Mouse (Mus musculus): ENCODE data around the gene Pla2g6. TPM values are rescaled to one million over a fixed set of nuclear protein-coding genes. Genes with fewer than 3 reads are reported as not detected.

Gene Pla2g6
- total RNA-seq, 2 experiments from 2014 or later = 4.6 to 4.9 TPM

DNA sequence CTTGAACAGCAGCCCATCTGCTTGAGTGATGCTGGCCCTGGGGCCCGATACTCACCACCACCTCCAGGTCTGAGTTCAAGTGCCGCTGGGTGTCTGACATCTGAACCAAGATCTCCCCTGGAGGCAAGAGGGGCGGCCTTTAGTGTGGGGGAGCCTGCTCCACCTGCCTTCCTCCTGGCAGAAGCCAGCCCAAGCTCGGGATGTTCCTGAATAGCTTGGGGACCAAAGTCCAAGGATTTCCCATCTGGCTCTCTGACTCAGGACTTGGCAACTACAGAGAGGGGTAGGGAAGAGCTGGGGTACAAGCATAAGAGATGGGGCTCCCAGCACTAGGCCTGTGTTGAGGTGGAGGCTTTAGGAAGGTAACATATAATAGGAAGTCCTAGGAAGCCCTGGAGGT, 44.8 kb downstream of the Pla2g6 start:
- ATAC-seq (replicated peaks; ENCODE audit: low FRiP score, poor library complexity, severe bottlenecking) = no peak

DNA sequence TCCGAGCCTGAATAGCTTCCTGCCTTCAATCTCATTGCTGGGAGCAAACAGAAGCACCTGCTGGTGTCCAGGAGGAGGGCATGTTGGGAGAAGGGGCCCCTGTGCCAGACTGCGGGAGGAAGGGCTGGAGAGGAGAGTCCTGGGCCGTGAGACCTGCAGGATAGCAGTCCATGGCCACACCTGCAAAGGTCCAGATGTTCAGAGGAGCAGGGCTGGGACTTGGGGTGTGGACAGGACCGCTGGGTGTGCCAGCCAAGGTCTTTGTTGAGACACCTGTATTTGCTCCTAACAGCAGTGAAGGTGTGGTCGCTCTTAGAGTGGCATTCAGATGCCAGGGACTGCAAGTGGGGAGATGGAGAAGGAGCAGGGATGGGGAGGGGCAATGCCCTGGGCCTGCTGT, 45.8 kb downstream of the Pla2g6 start:
- ATAC-seq (replicated peaks; ENCODE audit: low FRiP score, poor library complexity, severe bottlenecking) = no peak

DNA sequence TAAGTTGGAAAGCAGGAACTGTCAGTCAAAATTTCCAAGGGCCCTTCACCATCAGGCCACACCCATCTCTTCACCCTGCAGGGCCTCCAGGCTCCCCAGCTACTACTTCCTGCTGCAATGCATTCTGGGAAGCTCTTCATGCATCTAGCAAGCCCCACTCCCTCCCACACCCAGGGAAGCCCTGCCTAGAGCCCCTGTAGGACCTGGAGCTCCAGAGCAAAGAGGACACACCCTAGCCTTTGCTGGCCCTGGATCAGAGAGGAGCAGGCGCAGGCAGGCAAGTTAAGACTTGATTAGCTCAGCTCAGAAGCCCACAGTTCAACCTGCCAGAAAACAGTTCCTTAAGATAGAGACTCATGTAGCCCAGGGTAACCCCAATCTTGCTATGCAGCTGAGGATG, 46.8 kb downstream of the Pla2g6 start:
- no peak for ATAC-seq (replicated peaks; ENCODE audit: low FRiP score, poor library complexity, severe bottlenecking)

DNA sequence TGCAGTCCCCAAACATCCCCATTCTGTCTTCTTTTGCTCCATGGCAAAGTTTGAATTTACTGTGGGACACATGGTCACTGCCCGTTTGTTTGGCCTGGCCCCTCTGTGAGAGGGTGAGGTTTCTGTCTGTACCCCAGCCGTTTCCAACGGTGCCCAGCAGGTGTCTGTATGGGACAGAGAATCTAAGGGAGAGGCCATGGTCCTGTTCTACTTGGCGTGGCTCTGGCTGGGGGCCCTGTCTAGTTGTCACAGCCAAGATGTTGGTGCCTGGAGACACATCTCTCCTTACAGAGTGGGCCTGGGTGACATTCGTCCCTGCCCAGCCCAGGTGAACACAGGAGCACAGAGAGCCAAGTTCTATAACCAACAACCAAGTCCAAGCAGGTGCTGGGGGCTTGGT, 47.3 kb downstream of the Pla2g6 start:
- no peak for ATAC-seq (replicated peaks; ENCODE audit: low FRiP score, poor library complexity, severe bottlenecking)

DNA sequence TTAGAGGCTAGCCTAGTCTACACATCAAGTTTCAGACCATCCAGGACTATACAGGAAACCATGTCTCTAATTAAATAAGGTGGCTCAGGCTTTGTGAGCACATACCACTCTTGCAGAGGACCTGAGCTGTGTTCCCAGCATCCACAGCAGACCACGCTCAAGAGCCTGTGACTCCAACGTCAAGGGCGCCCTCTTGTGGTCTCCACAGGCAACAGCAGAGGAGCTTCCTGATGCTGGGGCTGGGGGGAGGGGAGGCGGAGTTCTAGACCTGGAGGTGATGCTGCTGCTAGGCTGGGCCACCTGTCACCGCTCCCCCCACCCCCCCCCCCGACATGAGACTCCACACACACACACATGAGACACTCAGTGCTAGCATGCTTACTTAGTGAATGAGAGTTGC, 48.0 kb downstream of the Pla2g6 start:
- no peak for ATAC-seq (replicated peaks; ENCODE audit: low FRiP score, poor library complexity, severe bottlenecking)

DNA sequence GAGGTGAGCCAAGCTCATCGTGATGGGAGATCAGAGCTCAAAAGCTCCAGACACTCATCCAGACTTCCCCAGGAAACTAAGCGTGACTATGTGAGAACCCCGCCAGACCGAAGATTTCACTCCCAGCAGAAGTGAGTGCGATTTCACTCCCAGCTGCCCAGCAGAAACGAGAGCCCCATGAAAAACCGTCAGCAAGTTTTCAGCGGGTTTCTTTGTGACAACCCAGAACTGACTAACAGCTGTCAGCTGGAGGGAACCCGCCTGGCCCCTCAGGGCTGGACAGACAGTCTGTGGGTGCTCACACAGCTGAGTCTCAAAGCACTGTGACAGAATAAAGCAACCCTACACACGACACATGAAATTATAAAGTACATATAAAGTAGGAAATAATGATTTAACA, 50.5 kb downstream of the Pla2g6 start:
- no peak for ATAC-seq (replicated peaks; ENCODE audit: low FRiP score, poor library complexity, severe bottlenecking)

DNA sequence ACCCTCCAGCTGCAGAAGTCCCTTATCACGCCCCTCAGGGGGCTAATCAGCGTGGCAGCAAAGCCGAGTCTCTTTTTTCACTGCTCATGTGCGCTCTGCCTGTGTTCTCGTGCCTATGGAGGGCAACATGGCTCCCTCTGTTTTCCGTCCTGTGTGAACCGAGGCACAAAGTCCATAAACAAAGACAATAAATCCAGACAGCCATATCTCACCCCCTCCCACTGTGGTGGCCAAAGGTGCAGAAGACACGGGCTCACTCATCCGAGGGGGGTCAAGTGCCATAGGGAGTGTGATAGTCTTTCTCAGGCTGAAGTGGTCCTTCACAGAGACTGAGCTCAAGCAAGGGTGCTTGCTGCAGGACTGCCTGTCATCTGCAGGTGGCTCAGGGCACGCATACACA, 55.2 kb downstream of the Pla2g6 start:
- no peak for ATAC-seq (replicated peaks; ENCODE audit: low FRiP score, poor library complexity, severe bottlenecking)

DNA sequence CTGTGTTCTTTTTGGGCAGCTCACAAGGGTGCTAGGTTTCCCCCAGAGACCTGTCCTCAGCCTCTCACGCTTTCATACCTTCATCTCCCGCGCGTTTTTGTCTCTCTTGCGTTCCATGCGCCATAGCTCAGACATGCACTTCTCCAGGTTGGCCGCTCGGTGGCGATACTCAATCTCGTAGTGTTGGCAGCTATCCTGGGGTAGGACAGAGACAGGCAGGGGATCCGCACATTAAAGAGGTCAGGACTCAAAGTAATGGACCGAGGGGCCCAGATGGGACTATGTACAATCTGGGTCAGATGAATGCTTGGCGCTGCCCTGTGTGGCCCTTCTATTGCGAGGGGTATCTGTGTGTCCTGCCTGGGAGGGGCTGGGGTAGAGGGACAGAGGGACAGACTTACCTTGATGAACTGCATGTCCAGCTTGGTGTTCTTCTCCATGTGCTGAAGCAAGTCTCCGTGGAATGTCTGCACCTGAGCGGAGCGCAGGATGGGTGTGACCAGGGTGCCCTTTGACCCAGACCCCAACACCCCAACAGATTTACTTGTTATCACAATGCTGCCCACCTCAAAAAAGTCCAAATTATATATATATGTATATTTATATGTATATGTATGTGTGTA, 57.0 kb downstream of the Pla2g6 start:
- no peak for ATAC-seq (replicated peaks; ENCODE audit: low FRiP score, poor library complexity, severe bottlenecking)

DNA sequence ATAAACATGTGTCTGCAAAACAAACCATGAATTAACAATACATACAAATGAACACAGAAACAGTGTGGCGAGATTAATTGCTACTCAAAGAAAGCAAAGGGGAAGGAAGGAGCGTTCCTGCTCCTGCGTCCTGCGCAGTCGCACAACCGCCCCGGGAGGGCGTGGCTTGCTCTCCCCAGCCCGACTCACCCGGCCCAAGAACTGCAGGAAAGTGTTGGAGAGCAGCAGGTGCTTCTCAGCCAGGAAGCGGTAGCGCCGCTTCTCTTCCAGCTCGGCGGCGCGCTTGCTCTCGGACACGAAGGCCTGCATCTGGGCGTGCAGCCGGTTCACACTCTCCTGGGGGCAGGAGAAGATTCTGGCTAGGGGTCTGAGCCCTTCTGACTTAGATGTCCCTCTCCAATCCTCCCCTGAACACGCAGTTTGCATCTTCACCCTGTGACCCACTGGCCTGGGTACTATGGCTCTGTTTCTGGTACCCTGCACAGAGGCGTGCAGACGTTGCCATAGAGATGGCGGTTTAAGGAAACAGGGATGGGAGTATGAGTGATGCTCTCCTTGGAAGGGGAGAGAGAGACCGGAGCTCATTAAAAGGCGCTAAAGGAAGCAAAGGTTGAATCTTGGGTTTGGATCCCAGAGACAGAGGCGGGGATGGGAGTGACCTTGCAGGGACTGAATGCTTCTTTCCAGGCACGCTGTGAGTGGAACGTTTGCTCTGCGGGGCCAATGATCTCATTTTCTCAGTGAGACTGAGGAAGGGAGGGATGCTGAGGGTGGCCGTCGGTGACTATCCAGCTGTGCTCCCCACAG, 57.7 kb downstream of the Pla2g6 start:
- no peak for ATAC-seq (replicated peaks; ENCODE audit: low FRiP score, poor library complexity, severe bottlenecking)

DNA sequence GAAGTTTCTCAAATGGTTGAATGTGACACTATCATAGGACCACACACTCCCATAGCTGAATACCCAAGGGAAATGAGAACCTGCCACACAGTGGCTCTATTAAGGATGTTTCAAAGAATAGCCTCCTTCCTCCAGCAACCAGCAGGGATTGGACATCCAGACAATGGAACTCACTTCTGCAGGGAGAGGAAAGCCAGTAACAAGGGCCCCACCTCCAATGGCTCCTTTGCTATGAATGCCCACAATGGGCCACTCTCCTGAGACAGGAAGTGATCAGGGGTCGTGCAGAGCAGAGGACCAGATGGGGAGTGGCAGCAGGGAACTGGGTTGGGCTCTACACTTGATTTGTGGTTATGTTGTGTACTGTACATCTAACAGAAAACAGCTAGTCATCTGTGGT, 59.7 kb downstream of the Pla2g6 start:
- ATAC-seq (replicated peaks; ENCODE audit: low FRiP score, poor library complexity, severe bottlenecking) = no peak

DNA sequence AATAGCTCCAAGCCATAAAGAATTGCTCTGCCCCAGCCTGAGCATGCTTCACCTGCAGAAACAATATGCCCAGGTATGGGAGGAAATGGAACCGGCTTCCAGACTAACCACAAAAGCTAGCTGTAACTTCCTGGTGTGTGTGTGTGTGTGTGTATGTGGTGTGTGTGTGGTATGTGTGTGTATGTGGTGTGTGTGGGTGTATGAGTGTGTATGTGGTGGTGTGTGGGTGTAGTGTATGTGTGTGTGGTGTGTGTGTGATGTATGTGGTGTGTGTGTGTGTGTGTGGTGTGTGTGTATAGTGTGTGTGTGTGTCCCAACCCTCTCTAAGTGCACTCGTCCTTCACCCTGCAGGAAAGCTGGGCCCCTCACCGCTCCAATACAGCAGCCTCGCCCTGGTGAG, 62.8 kb downstream of the Pla2g6 start:
- no peak for ATAC-seq (replicated peaks; ENCODE audit: low FRiP score, poor library complexity, severe bottlenecking)

DNA sequence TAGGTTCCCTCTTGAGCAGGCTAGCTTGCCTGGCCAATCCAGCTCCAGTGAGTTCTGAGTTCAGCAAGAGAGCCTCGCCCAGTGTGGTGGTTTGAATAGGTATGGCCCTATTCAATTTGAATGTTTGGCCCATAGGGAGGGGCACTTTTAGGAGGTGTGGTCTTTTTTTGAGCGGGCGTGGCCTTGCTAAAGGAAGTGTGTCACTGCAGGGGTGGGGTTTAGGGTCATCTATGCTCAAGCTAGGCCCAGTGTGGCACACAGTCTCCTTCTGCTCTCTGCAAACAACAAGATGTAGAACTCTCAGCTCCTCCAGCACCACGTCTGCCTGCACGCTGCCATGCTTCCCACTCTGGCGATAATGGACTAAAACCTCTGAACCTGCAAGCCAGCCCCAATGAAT, 64.5 kb downstream of the Pla2g6 start:
- no peak for ATAC-seq (replicated peaks; ENCODE audit: low FRiP score, poor library complexity, severe bottlenecking)

DNA sequence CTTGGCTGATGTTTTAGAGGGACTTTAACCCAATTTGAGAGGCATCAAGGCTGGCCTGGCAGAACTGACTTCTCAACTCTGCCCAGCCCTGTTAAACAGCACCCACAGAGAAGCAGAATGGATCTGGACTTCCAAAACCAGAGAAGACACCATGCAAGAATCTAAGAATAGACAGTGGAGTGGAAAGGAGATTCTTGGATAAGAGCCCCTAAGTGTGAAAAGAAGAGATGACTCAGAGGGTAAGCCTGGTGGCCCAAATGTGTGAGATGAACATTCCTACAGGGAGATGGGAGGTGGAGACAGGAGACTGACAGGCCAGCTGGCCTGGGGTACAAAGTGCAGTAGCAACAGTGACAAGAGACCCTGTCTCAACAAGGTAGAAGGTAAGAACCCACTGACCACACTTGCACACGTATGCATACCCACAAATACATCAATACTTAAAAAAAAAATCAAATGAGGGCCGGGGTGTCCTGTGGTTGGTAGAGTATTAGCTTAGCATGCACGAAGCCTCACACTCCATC, 65.3 kb downstream of the Pla2g6 start:
- ATAC-seq (replicated peaks; ENCODE audit: low FRiP score, poor library complexity, severe bottlenecking) = no peak

DNA sequence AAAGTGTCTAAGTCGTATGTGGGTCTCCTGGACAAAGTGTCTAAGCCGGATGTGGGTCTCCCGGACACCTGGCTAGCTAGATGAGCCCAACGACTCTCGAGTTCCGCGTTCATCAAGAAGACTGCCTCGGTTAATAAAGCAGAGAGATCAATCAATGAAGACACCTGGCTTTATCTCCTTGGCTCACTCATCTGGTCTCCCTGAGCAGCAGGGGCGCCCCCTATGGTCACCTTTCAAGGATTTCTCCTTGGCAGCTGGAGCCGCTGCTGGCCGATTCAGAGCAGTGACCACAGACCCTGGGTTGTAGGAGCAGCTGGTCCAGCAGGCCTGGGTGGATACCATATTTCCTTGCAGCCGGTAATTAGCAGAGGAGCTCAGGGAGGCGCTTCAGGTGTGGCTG, 65.8 kb downstream of the Pla2g6 start:
- no peak for ATAC-seq (replicated peaks; ENCODE audit: low FRiP score, poor library complexity, severe bottlenecking)

DNA sequence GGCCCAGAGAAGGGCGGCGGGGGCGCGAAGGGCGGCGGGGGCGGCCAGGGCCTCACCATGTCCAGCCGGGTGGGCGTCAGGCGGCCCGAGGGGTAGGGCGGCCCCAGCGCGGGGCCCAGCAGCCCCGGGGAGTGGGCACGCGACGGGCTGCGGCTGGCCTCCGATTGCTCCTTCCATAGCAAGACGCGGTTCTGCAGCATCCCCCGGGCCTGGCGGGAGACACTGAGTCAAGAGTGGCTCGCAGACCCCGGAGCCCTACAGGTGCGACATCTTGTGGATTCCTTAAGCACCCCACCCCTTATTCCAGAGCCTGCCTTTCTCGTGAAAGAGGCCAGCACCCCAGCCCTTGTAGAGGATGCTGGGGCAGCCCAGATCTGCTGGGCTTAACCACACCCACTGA, 66.4 kb downstream of the Pla2g6 start:
- ATAC-seq (replicated peaks; ENCODE audit: low FRiP score, poor library complexity, severe bottlenecking) = no peak

DNA sequence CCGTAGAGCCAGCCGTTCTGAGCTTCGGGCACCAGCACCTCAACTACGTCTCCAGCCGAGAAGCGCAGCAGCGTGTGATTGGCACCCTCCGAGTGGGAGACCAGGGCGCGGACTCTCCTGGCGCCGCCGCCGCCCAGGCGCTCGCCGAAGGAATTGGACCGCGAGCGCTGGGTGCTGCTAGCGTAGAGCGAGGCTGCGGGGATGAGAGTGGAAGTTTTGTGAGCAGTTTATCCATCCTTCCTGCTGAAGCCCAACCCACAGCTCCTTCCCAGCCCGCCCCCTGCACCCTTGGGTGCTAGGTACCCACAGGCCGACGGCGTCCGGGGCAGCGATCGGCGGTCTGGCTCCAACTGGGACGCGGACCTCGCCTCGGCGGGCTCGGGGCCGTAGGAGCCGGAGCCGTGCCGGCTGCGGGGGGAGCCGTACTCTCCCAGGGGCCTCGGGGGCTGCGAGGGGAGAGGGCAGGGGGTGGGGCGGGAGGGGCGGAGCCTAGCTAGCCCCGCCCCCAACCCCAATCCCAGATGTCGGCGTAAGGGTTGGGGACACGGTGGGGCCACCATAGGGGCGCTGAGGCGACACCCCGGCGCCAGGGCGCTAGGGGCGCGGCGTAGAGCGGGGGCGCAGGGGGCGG, 67.0 kb downstream of the Pla2g6 start:
- no peak for ATAC-seq (replicated peaks; ENCODE audit: low FRiP score, poor library complexity, severe bottlenecking)

DNA sequence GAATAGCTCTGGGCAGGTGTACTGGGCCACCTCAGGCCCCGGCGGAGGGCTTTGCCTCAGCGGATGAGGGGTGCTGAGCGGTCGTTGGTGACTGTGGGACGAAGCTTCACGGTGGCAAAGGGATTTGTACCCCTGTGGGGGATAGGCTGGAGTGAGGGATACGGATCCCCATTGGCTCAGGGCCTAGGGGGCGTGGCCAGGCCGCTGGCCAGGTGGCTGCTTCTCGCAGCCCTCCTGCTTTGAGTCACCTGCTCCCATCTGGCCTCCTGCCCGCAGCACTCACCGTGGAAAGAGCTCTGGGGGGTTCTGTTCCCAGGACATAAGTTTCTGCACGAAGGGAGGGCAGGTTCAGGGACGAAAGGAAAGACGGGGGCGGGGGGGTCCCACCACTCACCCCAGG, 69.7 kb downstream of the Pla2g6 start:
- no peak for ATAC-seq (replicated peaks; ENCODE audit: low FRiP score, poor library complexity, severe bottlenecking)

DNA sequence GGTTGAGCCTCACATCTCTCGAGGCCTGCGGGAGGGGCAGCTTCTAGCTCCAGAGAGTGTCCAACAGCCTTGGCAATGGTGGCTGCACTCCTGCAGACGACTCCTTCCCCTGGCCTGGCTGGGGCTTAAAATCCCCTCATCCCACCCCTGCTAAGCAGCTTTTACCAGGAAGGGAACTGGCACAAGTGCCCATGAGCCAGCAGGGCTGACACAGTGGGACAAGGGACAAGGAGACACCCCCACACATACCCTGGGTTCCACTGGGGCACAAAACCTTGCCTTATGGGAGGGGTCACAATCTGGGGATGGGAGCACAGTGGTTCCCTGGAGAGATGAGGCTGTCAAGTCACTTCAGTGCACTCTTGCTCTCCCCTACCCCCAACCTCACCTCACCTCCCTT, 73.5 kb downstream of the Pla2g6 start, which contains the start of gene Slc16a8:
Gene Slc16a8, minus strand, starts transcription at position 101 of the 400 bp plus-strand sequence.
- ATAC-seq (replicated peaks; ENCODE audit: low FRiP score, poor library complexity, severe bottlenecking) = no peak

DNA sequence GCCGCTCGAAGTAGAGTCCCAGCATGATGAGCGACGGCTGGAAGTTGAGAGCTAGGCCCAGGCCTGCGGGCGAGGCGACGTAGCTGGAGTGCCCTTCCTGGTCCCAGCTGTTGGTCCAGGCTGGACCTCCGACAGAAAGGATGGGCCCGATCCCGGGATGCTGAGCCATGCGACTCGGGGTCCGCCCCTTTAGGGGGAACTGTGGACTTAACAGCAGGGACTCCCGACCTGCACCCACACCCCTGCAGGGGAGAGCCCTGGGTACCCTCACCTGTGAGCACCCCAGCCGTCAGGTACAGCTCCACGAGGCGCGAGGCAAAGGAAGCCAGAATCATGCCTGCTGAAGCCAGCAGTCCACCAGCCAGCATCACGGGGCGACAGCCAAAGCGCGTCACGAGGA, 75.6 kb downstream of the Pla2g6 start:
- ATAC-seq (replicated peaks; ENCODE audit: low FRiP score, poor library complexity, severe bottlenecking) = no peak

DNA sequence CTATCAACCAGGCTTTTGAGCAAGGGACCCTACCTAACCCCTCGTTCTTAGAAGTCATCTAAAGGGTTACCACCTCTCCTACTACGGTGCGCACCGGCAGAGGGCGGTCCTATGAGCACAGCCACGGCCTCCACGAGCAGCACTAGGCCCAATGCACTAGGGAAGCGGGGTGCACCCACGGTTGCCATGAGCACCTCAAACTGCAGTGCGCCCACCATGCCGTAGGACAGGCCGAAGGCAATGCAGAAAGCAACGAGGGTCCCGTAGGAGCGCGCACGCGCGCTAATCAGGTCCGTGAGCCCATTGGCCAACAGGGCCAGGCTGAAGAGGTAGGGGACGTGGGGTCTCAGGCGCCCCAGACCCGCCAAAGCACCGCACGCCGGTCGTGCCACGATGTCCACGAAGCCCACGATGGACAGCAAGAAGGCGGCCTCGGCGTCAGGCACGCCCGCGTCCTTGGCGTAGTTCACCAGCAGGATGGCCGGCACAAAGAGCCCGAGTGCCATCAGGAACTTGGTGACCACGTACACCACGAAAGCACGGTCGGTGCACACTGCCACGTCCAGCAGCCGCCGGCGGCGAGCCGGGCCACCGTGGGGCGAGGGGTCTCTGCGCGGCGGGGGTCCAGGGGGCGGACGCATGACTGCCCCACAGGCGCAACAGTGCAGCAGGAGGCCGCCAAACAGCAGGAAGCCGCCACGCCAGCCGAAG, 76.3 kb downstream of the Pla2g6 start:
- no peak for ATAC-seq (replicated peaks; ENCODE audit: low FRiP score, poor library complexity, severe bottlenecking)

Data from erythroblast, adult 5-6 weeks (primary cell).